In the genomic region with DNA sequence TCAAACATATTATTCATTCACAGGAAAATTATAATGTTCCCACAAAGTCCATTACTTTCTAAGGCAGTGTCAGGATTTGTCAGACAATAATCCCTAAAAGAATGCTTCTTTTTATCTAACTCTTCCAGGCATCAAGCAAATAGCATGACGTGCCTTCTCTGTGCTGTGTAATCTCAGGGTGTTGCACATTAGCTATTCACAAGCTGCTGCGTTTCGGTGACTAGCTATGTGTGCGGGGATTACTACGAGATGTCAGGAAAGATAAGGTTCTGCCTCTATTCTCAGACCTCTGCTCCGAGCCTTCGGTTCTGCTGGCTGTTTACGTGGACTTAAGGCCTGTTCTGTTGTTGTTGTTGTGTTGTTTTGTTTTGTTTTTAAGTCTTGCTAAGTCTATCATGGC, we compare ENCODE assay signal across 27 mouse cellular contexts.
DNase-seq lines count a peak whose midpoint lies in the region; ATAC-seq and TF ChIP-seq lines count a peak whose summit lies in the region.
"Had no signal": no experiment of that assay in that cellular context is flagged by ENCODE, and none has a peak within 500 bp of the region (broad histone marks: within the 10 kb centered on the region; RNA-seq: fewer than 3 reads in every experiment).

No protein-coding gene starts in this region.

- no peaks in the 10 kb centered on the region for H3K9me3 ChIP-seq in forebrain, postnatal 0 days (ENCODE audit: low read length)
- no peaks in the 10 kb centered on the region for H3K9me3 ChIP-seq in forebrain, embryonic 10.5 days
- no peaks in the 10 kb centered on the region for H3K9me3 ChIP-seq in midbrain, embryonic 14.5 days (ENCODE audit: control insufficient read depth, low read length)
- H3K9me3 ChIP-seq: embryonic facial prominence, embryonic 10.5 days; embryonic facial prominence, embryonic 13.5 days; forebrain, embryonic 13.5 days; heart, embryonic 12.5 days; heart, embryonic 15.5 days; hindbrain, embryonic 10.5 days; hindbrain, embryonic 13.5 days had no signal

- no peak overlapping the region for H3K9ac ChIP-seq in forebrain, postnatal 0 days
- no peak overlapping the region for H3K9ac ChIP-seq in midbrain, embryonic 14.5 days (replicated peaks; ENCODE audit: low read length)
- H3K9ac ChIP-seq: embryonic facial prominence, embryonic 13.5 days; forebrain, embryonic 13.5 days; heart, embryonic 12.5 days; heart, embryonic 15.5 days; hindbrain, embryonic 13.5 days had no signal

- TF ChIP-seq CTCF in forebrain, postnatal 0 days (IDR thresholded peaks at IDR 0.05; ENCODE audit: low read depth), result no peak
- TF ChIP-seq CTCF in Patski (IDR thresholded peaks at IDR 0.05), result no peak

- no peaks in the 10 kb centered on the region for H3K27me3 ChIP-seq in forebrain, postnatal 0 days (ENCODE audit: insufficient read depth, low read length)
- peaks cover 11% of the 10 kb centered on the region; the same call in 1 of the 2 replicates for H3K27me3 ChIP-seq in forebrain, embryonic 10.5 days (ENCODE audit: poor library complexity, severe bottlenecking)
- no peaks in the 10 kb centered on the region for H3K27me3 ChIP-seq in Patski
- no peaks in the 10 kb centered on the region for H3K27me3 ChIP-seq in midbrain, embryonic 14.5 days (ENCODE audit: control insufficient read depth, insufficient read depth, low read length)
- H3K27me3 ChIP-seq: embryonic facial prominence, embryonic 13.5 days; heart, embryonic 12.5 days; heart, embryonic 15.5 days; hindbrain, embryonic 13.5 days had no signal

- no peaks in the 10 kb centered on the region for H3K4me1 ChIP-seq in forebrain, postnatal 0 days (ENCODE audit: insufficient read depth)
- peaks cover 11% of the 10 kb centered on the region for H3K4me1 ChIP-seq in forebrain, embryonic 10.5 days
- H3K4me1 ChIP-seq in midbrain, embryonic 14.5 days (ENCODE audit: control insufficient read depth, insufficient read depth, low read length), result peaks cover 22% of the 10 kb centered on the region; the same call in 1 of the 2 replicates
- H3K4me1 ChIP-seq: forebrain, embryonic 13.5 days had no signal

- 0 out of 2 replicates have a peak, but pooled peaks have one; percentile 45 for ATAC-seq in forebrain, postnatal 0 days
- peak; percentile 63 for ATAC-seq in Patski
- ATAC-seq in midbrain, embryonic 14.5 days (ENCODE audit: low FRiP score, low TSS enrichment), result no peak; the same call in 1 of the 2 replicates
- ATAC-seq: forebrain, embryonic 13.5 days; forebrain, embryonic 16.5 days; hindbrain, embryonic 16.5 days had no signal

- no peak overlapping the region for H3K27ac ChIP-seq in forebrain, postnatal 0 days (ENCODE audit: low read depth, low read length)
- no peak overlapping the region for H3K27ac ChIP-seq in forebrain, embryonic 10.5 days
- H3K27ac ChIP-seq in midbrain, embryonic 14.5 days (replicated peaks; ENCODE audit: low read depth, low read length), result no peak overlapping the region
- H3K27ac ChIP-seq: embryonic facial prominence, embryonic 10.5 days; embryonic facial prominence, embryonic 13.5 days; forebrain, embryonic 13.5 days; heart, embryonic 15.5 days; hindbrain, embryonic 10.5 days; hindbrain, embryonic 13.5 days had no signal

- 45% methylated on average over 8 of the region's 8 CpGs for WGBS in forebrain, postnatal 0 days
- 76% methylated on average over 8 of the region's 8 CpGs for WGBS in forebrain, embryonic 10.5 days
- 19% methylated on average over 8 of the region's 8 CpGs for WGBS in midbrain, embryonic 14.5 days

- DNase-seq in forebrain, postnatal 0 days, result no peak
- DNase-seq in forebrain, embryonic 10.5 days (ENCODE audit: extremely low spot score, low spot score), result no peak
- DNase-seq in Patski (ENCODE audit: low read depth, low spot score), result no peak
- DNase-seq in midbrain, embryonic 14.5 days, result peak; percentile 46
- no peak for DNase-seq in adrenal gland, adult (ENCODE audit: inconsistent age in 2 of 2, low spot score in 1 of 2)
- DNase-seq in gastrocnemius, adult 18-20 months (ENCODE audit: low spot score), result no peak
- DNase-seq: adrenal gland, adult 2 months; adrenal gland, postnatal 14 days; cerebellum, adult 11-12 months; cerebellum, adult 8-10 months; cerebellum, postnatal 10 days; cerebellum, postnatal 36 days; embryo, embryonic 11 days; gastrocnemius, postnatal 25 days; heart, adult 18-20 months; heart, postnatal 10 days; heart, postnatal 36 days had no signal

- no peak overlapping the region for H3K4me2 ChIP-seq in forebrain, postnatal 0 days (ENCODE audit: low read depth)
- H3K4me2 ChIP-seq in midbrain, embryonic 14.5 days (ENCODE audit: low read length), result no peak overlapping the region
- H3K4me2 ChIP-seq: embryonic facial prominence, embryonic 13.5 days; forebrain, embryonic 13.5 days; heart, embryonic 12.5 days; heart, embryonic 15.5 days; hindbrain, embryonic 13.5 days had no signal

- CTCF ChIA-PET in Patski (lab: Charles Lee), result no interaction called here

- POLR2A ChIA-PET in Patski (lab: Charles Lee), result interaction anchor here (1.4 kb wide), 1 partner anchor 11 kb away, joined by 4 read pairs; no protein-coding TSS in a partner anchor

- no peaks in the 10 kb centered on the region for H3K36me3 ChIP-seq in forebrain, postnatal 0 days (ENCODE audit: insufficient read depth)
- no peaks in the 10 kb centered on the region for H3K36me3 ChIP-seq in forebrain, embryonic 10.5 days (replicated peaks)
- H3K36me3 ChIP-seq in midbrain, embryonic 14.5 days (ENCODE audit: control insufficient read depth, insufficient read depth, low read length), result no peaks in the 10 kb centered on the region
- H3K36me3 ChIP-seq: heart, embryonic 12.5 days; heart, embryonic 15.5 days; hindbrain, embryonic 10.5 days; hindbrain, embryonic 13.5 days had no signal

- in situ Hi-C loops in Patski (cut with MboI; ENCODE audit: low pct_unique_long_range_greater_than_20kb), result no loop called here

- H3K4me3 ChIP-seq in forebrain, postnatal 0 days (ENCODE audit: low read depth, low read length), result no peak overlapping the region
- H3K4me3 ChIP-seq in forebrain, embryonic 10.5 days, result no peak overlapping the region
- H3K4me3 ChIP-seq in midbrain, embryonic 14.5 days (replicated peaks; ENCODE audit: low read depth, low read length), result no peak overlapping the region
- H3K4me3 ChIP-seq: embryonic facial prominence, embryonic 10.5 days; embryonic facial prominence, embryonic 13.5 days; erythroblast, embryonic 14.5 days; forebrain, embryonic 13.5 days; heart, embryonic 12.5 days; heart, embryonic 15.5 days; hindbrain, embryonic 10.5 days; hindbrain, embryonic 13.5 days had no signal
